Mouse (Mus musculus): Measurements from ENCODE around the gene Grasp. TPM values are rescaled to one million over a fixed set of nuclear protein-coding genes. Genes with fewer than 3 reads are reported as not detected.
A peak's percentile ranks its signal among the peaks of the same experiment; 100 is the strongest.

The Grasp gene
- polyA plus RNA-seq, 1 experiment from 2014 or later = 0.35 TPM

DNA sequence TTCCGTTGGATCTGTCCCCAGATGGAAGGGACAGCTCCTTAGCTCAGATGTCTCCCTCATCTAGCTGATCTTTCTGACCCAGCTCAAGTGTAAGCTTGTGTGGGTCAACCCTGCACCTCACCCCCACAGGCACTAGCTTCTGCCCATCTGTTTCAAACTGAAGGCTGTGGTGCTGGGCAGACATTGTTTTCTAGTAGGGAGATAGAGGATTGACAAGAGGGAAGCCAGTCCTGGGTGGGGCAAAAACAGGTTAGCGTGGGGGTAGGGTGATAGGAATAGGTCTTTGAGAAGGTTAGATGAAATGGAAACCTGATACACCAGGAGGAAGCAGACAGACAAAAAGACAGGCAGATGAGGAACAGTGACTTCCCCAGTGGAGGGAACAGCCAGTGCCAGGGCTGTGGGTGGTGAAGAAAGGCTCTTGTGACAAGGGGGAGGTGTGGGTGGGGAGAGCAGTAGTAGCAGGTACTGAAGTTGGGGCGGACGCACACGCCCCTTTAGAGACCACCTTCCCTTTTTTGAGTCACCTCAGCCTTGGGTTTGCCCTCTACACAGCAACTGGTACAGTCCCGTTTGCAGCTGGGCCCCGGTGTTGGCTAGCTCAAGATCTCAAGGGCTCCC lies 32.0 kb downstream of the Grasp start:
- DNase-seq (no peak), ATAC-seq (no peak)
- TF ChIP-seq EP300 (IDR thresholded peaks at IDR 0.05; ENCODE audit: low read depth) (no peak), CTCF (IDR thresholded peaks at IDR 0.05; ENCODE audit: low read depth) (no peak)
- H3K36me3 ChIP-seq (replicated peaks; ENCODE audit: insufficient read depth, low read length) = no peaks in the 10 kb centered on the region
- H3K9me3 ChIP-seq (ENCODE audit: low read length) = no peaks in the 10 kb centered on the region
- H3K27ac ChIP-seq (ENCODE audit: low read depth) = peak overlapping the region; percentile 62
- peaks cover 22% of the 10 kb centered on the region for H3K4me1 ChIP-seq (ENCODE audit: insufficient read depth)
- no peak overlapping the region for H3K4me2 ChIP-seq (ENCODE audit: low read depth, low read length)
- no peak overlapping the region for H3K4me3 ChIP-seq (ENCODE audit: low read depth, low read length)
- no peak overlapping the region for H3K9ac ChIP-seq (replicated peaks)
- 63% methylated on average over 7 of the region's 7 CpGs for WGBS (ENCODE audit: insufficient replicate concordance)
- peaks cover 3% of the 10 kb centered on the region; the same call in 1 of the 2 replicates for H3K27me3 ChIP-seq (ENCODE audit: insufficient read depth, low read length)

DNA sequence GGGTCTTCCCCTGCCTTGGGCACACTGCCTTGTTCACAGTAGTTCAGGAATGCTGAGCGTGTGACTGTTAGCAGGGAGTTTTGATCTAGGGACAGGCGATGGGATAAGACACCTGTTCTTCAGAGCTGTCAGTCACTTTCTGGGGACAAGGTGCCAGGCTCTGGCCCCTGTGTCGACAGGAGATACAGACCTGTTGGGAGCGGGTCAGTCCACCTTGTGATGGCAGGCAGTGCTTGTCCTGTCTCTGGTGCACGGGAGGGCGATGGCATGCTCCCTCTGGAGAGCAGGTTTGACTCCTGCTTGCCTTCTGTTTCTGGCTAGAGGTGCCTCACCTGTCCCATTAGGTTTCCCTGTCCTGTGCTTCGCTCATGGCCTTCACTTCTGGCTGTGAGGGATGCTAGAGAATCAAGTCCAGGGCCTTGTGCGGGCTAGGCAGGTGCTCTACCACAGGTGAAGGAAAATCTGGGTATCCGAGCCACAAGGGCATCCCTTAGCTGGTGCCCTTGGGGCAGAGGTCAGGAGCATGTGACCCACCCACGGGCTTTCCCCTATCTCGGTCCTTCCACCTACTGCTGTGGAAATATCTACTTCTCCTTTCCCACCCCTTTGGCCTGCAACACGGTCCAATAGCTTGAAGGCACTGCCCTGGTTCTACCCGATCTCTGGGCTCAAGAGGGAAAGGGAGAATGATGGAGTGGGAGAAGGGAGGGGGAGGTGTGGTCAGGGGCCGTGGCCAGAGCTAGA lies 32.6 kb downstream of the Grasp start:
- Histone ChIP-seq H3K9me3 (ENCODE audit: low read length) (no peaks in the 10 kb centered on the region), H3K36me3 (replicated peaks; ENCODE audit: insufficient read depth, low read length) (no peaks in the 10 kb centered on the region), H3K27ac (ENCODE audit: low read depth) (peak overlapping the region; percentile 62), H3K9ac (replicated peaks) (no peak overlapping the region), H3K4me2 (ENCODE audit: low read depth, low read length) (no peak overlapping the region), H3K4me1 (ENCODE audit: insufficient read depth) (peaks cover 29% of the 10 kb centered on the region), H3K27me3 (ENCODE audit: insufficient read depth, low read length) (peaks cover 3% of the 10 kb centered on the region; the same call in 1 of the 2 replicates), H3K4me3 (ENCODE audit: low read depth, low read length) (no peak overlapping the region)
- WGBS (ENCODE audit: insufficient replicate concordance) = 58% methylated on average over 14 of the region's 14 CpGs
- DNase-seq (no peak), ATAC-seq (0 out of 2 replicates have a peak, but pooled peaks have one; percentile 11)
- no peak for TF ChIP-seq CTCF (IDR thresholded peaks at IDR 0.05; ENCODE audit: low read depth)
- no peak for TF ChIP-seq EP300 (IDR thresholded peaks at IDR 0.05; ENCODE audit: low read depth)

DNA sequence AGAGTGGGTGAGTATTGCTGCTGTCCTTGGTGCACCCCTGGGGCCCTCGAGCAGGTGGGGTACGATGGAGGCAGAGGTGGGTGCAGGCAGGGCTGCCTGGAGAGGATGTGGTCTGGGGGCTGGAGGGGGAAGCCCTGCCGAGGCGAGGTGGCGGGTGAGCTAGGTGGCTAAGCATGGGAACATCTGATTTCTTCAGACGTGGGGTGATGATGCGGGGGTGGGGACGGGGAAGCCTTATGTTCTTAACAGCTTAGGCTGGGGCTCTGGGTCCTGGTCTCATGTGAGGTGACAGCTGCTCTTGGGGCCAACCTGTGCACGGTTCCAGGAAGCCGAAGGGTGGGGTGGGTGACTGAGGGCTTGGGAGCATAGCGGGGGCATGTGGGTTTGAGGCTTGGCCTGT lies 34.4 kb downstream of the Grasp start:
- Histone ChIP-seq H3K4me1 (ENCODE audit: insufficient read depth) (peaks cover 41% of the 10 kb centered on the region), H3K4me3 (ENCODE audit: low read depth, low read length) (no peak overlapping the region), H3K27me3 (ENCODE audit: insufficient read depth, low read length) (peaks cover 3% of the 10 kb centered on the region; the same call in 1 of the 2 replicates), H3K36me3 (replicated peaks; ENCODE audit: insufficient read depth, low read length) (no peaks in the 10 kb centered on the region), H3K4me2 (ENCODE audit: low read depth, low read length) (no peak overlapping the region), H3K9ac (replicated peaks) (no peak overlapping the region), H3K27ac (ENCODE audit: low read depth) (no peak overlapping the region), H3K9me3 (ENCODE audit: low read length) (no peaks in the 10 kb centered on the region)
- no peak for ATAC-seq
- DNase-seq = no peak
- TF ChIP-seq CTCF (IDR thresholded peaks at IDR 0.05; ENCODE audit: low read depth) (no peak), EP300 (IDR thresholded peaks at IDR 0.05; ENCODE audit: low read depth) (no peak)
- 49% methylated on average over 11 of the region's 11 CpGs for WGBS (ENCODE audit: insufficient replicate concordance)

DNA sequence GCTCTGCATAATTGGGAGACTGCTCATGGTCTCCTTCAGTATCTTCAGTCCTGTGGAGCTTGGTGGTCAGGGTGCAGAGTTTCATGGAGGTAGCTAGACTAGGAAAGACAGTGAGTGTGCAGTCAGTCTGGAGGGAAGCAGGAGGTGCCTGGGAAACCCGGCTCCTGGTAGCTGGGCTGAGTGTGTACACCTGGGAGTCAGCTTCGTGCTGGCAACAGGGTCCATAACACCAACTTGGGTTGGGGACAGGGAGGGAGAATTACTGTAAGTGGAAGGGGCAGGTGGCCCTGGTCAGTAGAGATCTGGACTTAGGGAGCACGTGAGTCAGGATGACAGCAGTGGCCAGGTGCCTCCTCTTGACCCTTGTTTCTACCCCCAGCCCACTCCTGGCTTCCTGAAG lies 35.9 kb downstream of the Grasp start:
- WGBS (ENCODE audit: insufficient replicate concordance) = 81% methylated on average over 3 of the region's 3 CpGs
- no peak for ATAC-seq
- no peaks in the 10 kb centered on the region for H3K9me3 ChIP-seq (ENCODE audit: low read length)
- no peaks in the 10 kb centered on the region for H3K36me3 ChIP-seq (replicated peaks; ENCODE audit: insufficient read depth, low read length)
- H3K27me3 ChIP-seq (ENCODE audit: insufficient read depth, low read length) = 0 out of 2 replicates have a peak, but pooled peaks cover 3% of the 10 kb centered on the region
- TF ChIP-seq EP300 (IDR thresholded peaks at IDR 0.05; ENCODE audit: low read depth) (no peak), CTCF (IDR thresholded peaks at IDR 0.05; ENCODE audit: low read depth) (no peak)
- H3K4me2 ChIP-seq (ENCODE audit: low read depth, low read length) = no peak overlapping the region
- no peak overlapping the region for H3K4me3 ChIP-seq (ENCODE audit: low read depth, low read length)
- H3K4me1 ChIP-seq (ENCODE audit: insufficient read depth) = peaks cover 37% of the 10 kb centered on the region
- no peak overlapping the region for H3K27ac ChIP-seq (ENCODE audit: low read depth)
- DNase-seq = no peak
- no peak overlapping the region for H3K9ac ChIP-seq (replicated peaks)

DNA sequence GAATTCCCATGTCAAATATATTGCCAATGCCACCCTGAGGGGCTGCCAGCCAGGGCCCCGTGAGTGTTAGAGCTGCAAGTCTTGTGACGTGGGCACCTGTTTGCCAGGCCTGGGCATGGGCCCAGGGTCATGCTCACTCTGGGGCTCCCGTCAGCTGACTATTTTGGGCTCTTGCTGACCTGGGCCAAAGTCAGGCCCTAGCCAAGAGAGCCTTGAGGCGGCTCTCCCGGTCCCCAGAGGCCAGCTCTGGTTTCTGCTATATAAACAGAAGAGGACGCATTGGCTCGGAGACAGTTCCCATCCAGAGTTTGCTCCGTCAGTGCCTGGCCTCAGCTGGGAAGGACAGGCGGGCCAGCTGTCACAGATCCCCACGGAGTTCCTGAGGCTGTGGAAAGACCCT lies 36.4 kb downstream of the Grasp start:
- Histone ChIP-seq H3K27me3 (ENCODE audit: insufficient read depth, low read length) (0 out of 2 replicates have a peak, but pooled peaks cover 3% of the 10 kb centered on the region), H3K27ac (ENCODE audit: low read depth) (no peak overlapping the region), H3K36me3 (replicated peaks; ENCODE audit: insufficient read depth, low read length) (no peaks in the 10 kb centered on the region), H3K9me3 (ENCODE audit: low read length) (no peaks in the 10 kb centered on the region), H3K9ac (replicated peaks) (no peak overlapping the region), H3K4me2 (ENCODE audit: low read depth, low read length) (no peak overlapping the region), H3K4me1 (ENCODE audit: insufficient read depth) (peaks cover 37% of the 10 kb centered on the region), H3K4me3 (ENCODE audit: low read depth, low read length) (no peak overlapping the region)
- DNase-seq (no peak), ATAC-seq (no peak)
- TF ChIP-seq EP300 (IDR thresholded peaks at IDR 0.05; ENCODE audit: low read depth) = no peak
- TF ChIP-seq CTCF (IDR thresholded peaks at IDR 0.05; ENCODE audit: low read depth) = no peak
- WGBS (ENCODE audit: insufficient replicate concordance) = 69% methylated on average over 10 of the region's 10 CpGs

DNA sequence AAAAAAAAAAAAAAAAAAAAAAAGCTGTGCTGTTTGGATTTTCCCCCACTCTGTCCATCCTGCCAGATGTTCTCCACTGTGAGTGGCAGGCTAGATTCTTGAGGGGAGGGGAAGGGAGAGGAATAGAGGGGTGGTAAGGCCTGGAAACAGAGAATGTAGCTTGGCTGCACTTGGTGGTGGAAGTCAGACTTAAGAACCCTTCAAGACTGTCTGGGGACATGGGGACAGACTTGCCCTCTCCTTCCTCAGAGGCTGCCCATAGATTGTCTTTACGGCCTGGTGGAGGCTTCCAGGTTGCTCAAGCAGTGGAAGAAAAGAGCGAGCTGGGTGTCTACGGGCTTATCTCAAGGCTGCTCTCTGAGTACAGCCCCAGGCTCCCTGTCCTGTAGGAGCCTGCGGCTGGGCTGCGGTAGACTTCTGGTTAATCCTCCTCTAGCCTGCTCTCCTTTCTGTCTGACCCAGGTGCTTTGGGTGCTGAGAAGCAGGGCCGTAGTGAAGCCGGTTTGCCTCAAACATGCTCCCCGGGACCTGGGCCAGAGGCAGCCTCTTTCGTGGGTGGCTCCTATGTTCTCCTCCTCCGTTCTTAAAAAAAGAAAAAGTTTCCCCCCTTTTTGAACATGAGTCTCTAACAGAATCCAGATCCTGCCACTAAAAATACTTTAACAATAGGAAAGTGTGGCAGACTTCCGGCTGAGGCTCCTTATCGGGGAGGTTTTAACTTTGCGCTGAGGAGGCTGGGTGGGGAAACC lies 37.1 kb downstream of the Grasp start:
- Histone ChIP-seq H3K27me3 (ENCODE audit: insufficient read depth, low read length) (0 out of 2 replicates have a peak, but pooled peaks cover 6% of the 10 kb centered on the region), H3K4me3 (ENCODE audit: low read depth, low read length) (no peak overlapping the region), H3K9me3 (ENCODE audit: low read length) (no peaks in the 10 kb centered on the region), H3K4me1 (ENCODE audit: insufficient read depth) (peaks cover 37% of the 10 kb centered on the region), H3K4me2 (ENCODE audit: low read depth, low read length) (peak overlapping the region; percentile 11; the same call in 1 of the 2 replicates), H3K27ac (ENCODE audit: low read depth) (0 out of 2 replicates have a peak overlapping the region, but pooled peaks have one; percentile 9), H3K9ac (replicated peaks) (no peak overlapping the region), H3K36me3 (replicated peaks; ENCODE audit: insufficient read depth, low read length) (no peaks in the 10 kb centered on the region)
- TF ChIP-seq CTCF (IDR thresholded peaks at IDR 0.05; ENCODE audit: low read depth) = no peak
- no peak for TF ChIP-seq EP300 (IDR thresholded peaks at IDR 0.05; ENCODE audit: low read depth)
- ATAC-seq (no peak), DNase-seq (no peak)
- 31% methylated on average over 13 of the region's 13 CpGs for WGBS (ENCODE audit: insufficient replicate concordance)

Measured in liver, postnatal 0 days (tissue).